9 mouse cellular contexts compared by ENCODE assay signal in genomic region chr7:71093301-71093939, GRCm38 (mm10).
DNase-seq lines count a peak whose midpoint lies in the region; TF ChIP-seq lines count a peak whose summit lies in the region.
"Had no signal": no experiment of that assay in that cellular context is flagged by ENCODE, and none has a peak within 500 bp of the region (broad histone marks: within the 10 kb centered on the region; RNA-seq: fewer than 3 reads in every experiment).

No protein-coding gene starts in this region.

- TF ChIP-seq CTCF in gastrocnemius, adult 2 months (IDR thresholded peaks at IDR 0.05), result no peak

- peak overlapping the region; percentile 29 for H3K27ac ChIP-seq in gastrocnemius, adult 2 months
- H3K27ac ChIP-seq: limb, embryonic 12.5 days had no signal

- no peak for DNase-seq in gastrocnemius, adult 2 months
- DNase-seq in gastrocnemius, postnatal 14 days, result no peak
- peak; percentile 30 for DNase-seq in c-Kit-positive CD71-positive TER-119-negative erythroid progenitor cells, embryonic 14.5 days (ENCODE audit: low read depth)
- peak; percentile 5 for DNase-seq in heart, postnatal 25 days (ENCODE audit: low spot score)
- peak; percentile 35 for DNase-seq in lung, postnatal 10 days
- DNase-seq in spleen, adult 18-20 months, result no peak
- no peak for DNase-seq in left cerebral cortex, adult 8-10 months (ENCODE audit: low spot score in 2 of 2)
- no peak for DNase-seq in urinary bladder, adult 18-20 months (ENCODE audit: low spot score in 2 of 2)

- no peak overlapping the region for H3K4me3 ChIP-seq in gastrocnemius, adult 2 months
- H3K4me3 ChIP-seq: limb, embryonic 12.5 days had no signal

- intact Hi-C loops in gastrocnemius, adult 2 months (cut with DNase I), result no loop called here
- intact Hi-C loops in gastrocnemius, postnatal 14 days (cut with DNase I; ENCODE audit: low total_unique reads), result no loop called here
- intact Hi-C loops in heart, postnatal 25 days (cut with DNase I), result loop anchor here (2.0 to 10.0 kb wide), 8 partner anchors 56 to 771 kb away; no protein-coding TSS in a partner anchor

Comparison
In these comparisons a context has a peak if more than half of its experiments do, and no peak if none do; other contexts are left out.
1. DNase-seq: peak in c-Kit-positive CD71-positive TER-119-negative erythroid progenitor cells, embryonic 14.5 days (single experiment), heart, postnatal 25 days (single experiment) and lung, postnatal 10 days (single experiment); none in gastrocnemius, adult 2 months (single experiment), gastrocnemius, postnatal 14 days (single experiment), spleen, adult 18-20 months (0 of 2), left cerebral cortex, adult 8-10 months (0 of 2) and urinary bladder, adult 18-20 months (0 of 2).